Mouse (Mus musculus) MEL (cell line): ENCODE data around the gene Inafm2. TPM values are rescaled to one million over a fixed set of nuclear protein-coding genes. Genes with fewer than 3 reads are reported as not detected.

ENCODE experiments used
- DNase-seq: peaks from one replicate; pipeline ENCODE4 v3.0.0; 2011; ENCODE audit warnings: low read depth, low spot score
- H3K27ac ChIP-seq: 2 replicates; pipeline ENCODE4 v1.5.1; 2012; ENCODE audit warnings: low read depth, mild to moderate bottlenecking, control low read depth, low read length, moderate library complexity; ENCODE audit not compliant: control insufficient read depth
- H3K27me3 ChIP-seq, 2 experiments: fragments of 150-350 bp in 1 of 2; sonication (generic) in 1 of 2; 2 replicates each; pipeline ENCODE4 v1.6.1; 2012; ENCODE audit warnings: low read length in 2 of 2, mild to moderate bottlenecking in 2 of 2, improper control_type of control experiment in 1 of 2, moderate library complexity in 1 of 2; ENCODE audit not compliant: insufficient read depth in 2 of 2, control insufficient read depth in 1 of 2
- H3K36me3 ChIP-seq, 2 experiments: 2 replicates each; pipeline ENCODE4 v1.6.1; 2012 to 2014; ENCODE audit warnings: low read length in 2 of 2, improper control_type of control experiment in 1 of 2, inconsistent platforms in 1 of 2, mild to moderate bottlenecking in 1 of 2; ENCODE audit not compliant: insufficient read depth in 2 of 2, control insufficient read depth in 1 of 2
- H3K4me1 ChIP-seq, 2 experiments: fragments of 150-350 bp in 1 of 2; sonication (generic) in 1 of 2; 2 replicates each; pipeline ENCODE4 v1.6.1; 2012; ENCODE audit warnings: low read length in 2 of 2, improper control_type of control experiment in 1 of 2, mild to moderate bottlenecking in 1 of 2; ENCODE audit not compliant: insufficient read depth in 2 of 2, control insufficient read depth in 1 of 2
- H3K4me3 ChIP-seq, 2 experiments: fragments of 150-350 bp in 1 of 2; sonication (generic) in 1 of 2; 2 replicates each; pipeline ENCODE4 v1.5.1; 2012; ENCODE audit warnings: low read depth in 2 of 2, low read length in 2 of 2, mild to moderate bottlenecking in 2 of 2, moderate library complexity in 2 of 2, control low read depth in 1 of 2, improper control_type of control experiment in 1 of 2; ENCODE audit not compliant: control insufficient read depth in 1 of 2, insufficient read depth in 1 of 2
- H3K79me2 ChIP-seq: 2 replicates; pipeline ENCODE4 v1.6.1; 2012; ENCODE audit warnings: mild to moderate bottlenecking, low read length, moderate library complexity; ENCODE audit not compliant: control insufficient read depth, poor library complexity, insufficient read depth
- H3K9ac ChIP-seq: 2 replicates; pipeline ENCODE4 v1.6.1; 2012; ENCODE audit warnings: low read depth, mild to moderate bottlenecking, control low read depth, low read length, moderate library complexity; ENCODE audit not compliant: control insufficient read depth, poor library complexity, severe bottlenecking
- H3K9me3 ChIP-seq: fragments of 150-350 bp; sonication (generic); replicated peaks from 2 replicates; pipeline ENCODE4 v1.6.1; 2012; ENCODE audit warnings: mild to moderate bottlenecking, low read length, improper control_type of control experiment, moderate library complexity; ENCODE audit not compliant: insufficient read depth
- CHD2 ChIP-seq: IDR thresholded peaks from 2 replicates; pipeline ENCODE4 v1.6.1; 2011; ENCODE audit warnings: low read length, improper control_type of control experiment
- GABPA ChIP-seq: IDR thresholded peaks from 2 replicates; pipeline ENCODE4 v1.6.1; 2012; ENCODE audit warnings: low read depth, mild to moderate bottlenecking, inconsistent platforms, low read length, improper control_type of control experiment, moderate library complexity
- JUND ChIP-seq: IDR thresholded peaks from 2 replicates; pipeline ENCODE4 v1.6.1; 2011; ENCODE audit warnings: low read depth, mild to moderate bottlenecking, improper control_type of control experiment, low read length
- MAFK ChIP-seq: IDR thresholded peaks from 2 replicates; pipeline ENCODE4 v1.6.1; 2011; ENCODE audit warnings: low read depth, mild to moderate bottlenecking, low read length, improper control_type of control experiment, borderline replicate concordance
- MAZ ChIP-seq: IDR thresholded peaks from 2 replicates; pipeline ENCODE4 v1.6.1; 2012; ENCODE audit warnings: low read depth, mild to moderate bottlenecking, inconsistent platforms, low read length, improper control_type of control experiment
- MXI1 ChIP-seq: IDR thresholded peaks from 2 replicates; pipeline ENCODE4 v1.6.1; 2011; ENCODE audit warnings: mild to moderate bottlenecking, low read depth, low read length, improper control_type of control experiment
- POLR2AphosphoS2 ChIP-seq: IDR thresholded peaks from 2 replicates; pipeline ENCODE4 v1.6.1; 2011; ENCODE audit warnings: low read length, improper control_type of control experiment
- POLR2AphosphoS5 ChIP-seq: IDR thresholded peaks from 2 replicates; pipeline ENCODE4 v1.6.1; 2012; ENCODE audit warnings: low read depth, borderline replicate concordance, mild to moderate bottlenecking, inconsistent platforms, low read length, moderate library complexity, mixed read lengths
- RAD21 ChIP-seq: IDR thresholded peaks from 2 replicates; pipeline ENCODE4 v1.6.1; 2011; ENCODE audit warnings: mild to moderate bottlenecking, low read depth, low read length, improper control_type of control experiment
- RCOR1 ChIP-seq: IDR thresholded peaks from 2 replicates; pipeline ENCODE4 v1.6.1; 2012; ENCODE audit warnings: low read depth, mild to moderate bottlenecking, inconsistent platforms, low read length, improper control_type of control experiment
- SIN3A ChIP-seq: IDR thresholded peaks from 2 replicates; pipeline ENCODE4 v1.6.1; 2012; ENCODE audit warnings: low read length, improper control_type of control experiment, inconsistent platforms
- SMC3 ChIP-seq: IDR thresholded peaks from 2 replicates; pipeline ENCODE4 v1.6.1; 2011; ENCODE audit warnings: low read depth, low read length, improper control_type of control experiment
- TAL1 ChIP-seq: IDR thresholded peaks from 2 replicates; pipeline ENCODE4 v1.6.1; 2012; ENCODE audit warnings: mild to moderate bottlenecking, inconsistent platforms, low read length, moderate library complexity, mixed read lengths
- TBP ChIP-seq: IDR thresholded peaks from 2 replicates; pipeline ENCODE4 v1.8.0; 2011; ENCODE audit warnings: low read depth, low read length, improper control_type of control experiment
- UBTF ChIP-seq: IDR thresholded peaks from 2 replicates; pipeline ENCODE4 v1.6.1; 2012; ENCODE audit warnings: low read depth, mild to moderate bottlenecking, inconsistent platforms, low read length, improper control_type of control experiment, moderate library complexity, borderline replicate concordance; ENCODE audit not compliant: insufficient read depth
- USF1 ChIP-seq: IDR thresholded peaks from 2 replicates; pipeline ENCODE4 v1.6.1; 2014; ENCODE audit warnings: low read depth, mild to moderate bottlenecking, inconsistent platforms, low read length, improper control_type of control experiment, moderate library complexity
- USF2 ChIP-seq, 2 experiments: IDR thresholded peaks; 2 replicates each; pipeline ENCODE4 v1.6.1; 2011 to 2012; ENCODE audit warnings: improper control_type of control experiment in 2 of 2, low read length in 2 of 2, borderline replicate concordance in 1 of 2, inconsistent platforms in 1 of 2, low read depth in 1 of 2, mild to moderate bottlenecking in 1 of 2; ENCODE audit not compliant: insufficient read depth in 1 of 2
- ZC3H11A ChIP-seq: IDR thresholded peaks from 2 replicates; pipeline ENCODE4 v1.6.1; 2012; ENCODE audit warnings: low read depth, mild to moderate bottlenecking, inconsistent platforms, low read length, improper control_type of control experiment
- ZKSCAN1 ChIP-seq: IDR thresholded peaks from 2 replicates; pipeline ENCODE4 v1.6.1; 2012; ENCODE audit warnings: low read depth, mild to moderate bottlenecking, inconsistent platforms, low read length, improper control_type of control experiment, moderate library complexity
- ZMIZ1 ChIP-seq: IDR thresholded peaks from 2 replicates; pipeline ENCODE4 v1.6.1; 2012; ENCODE audit warnings: low read depth, mild to moderate bottlenecking, inconsistent platforms, low read length, improper control_type of control experiment, moderate library complexity
- polyA plus RNA-seq, 2 experiments: library from polyadenylated mRNA; stranded (reverse) in 1 of 2; unstranded in 1 of 2; fragments of >175 nt in 1 of 2; fragments of >200 nt in 1 of 2; gene quantifications; 2 replicates each; pipeline versions ENCODE4 v1.2.1 to v1.2.4; 2012; ENCODE audit warnings: low replicate concordance in 2 of 2, low read depth in 1 of 2; ENCODE audit not compliant: insufficient read length in 2 of 2, insufficient read depth in 1 of 2, missing spikeins in 1 of 2
- total RNA-seq: library from RNA; depleted of rRNA; stranded (reverse); fragments of 300-350 nt; gene quantifications from 2 replicates; pipeline ENCODE4 v1.2.3, GENCODE M21; 2012

Gene Inafm2
- total and polyA plus RNA-seq, 3 experiments = 8.6 to 14.5 TPM; not detected in 1

DNA sequence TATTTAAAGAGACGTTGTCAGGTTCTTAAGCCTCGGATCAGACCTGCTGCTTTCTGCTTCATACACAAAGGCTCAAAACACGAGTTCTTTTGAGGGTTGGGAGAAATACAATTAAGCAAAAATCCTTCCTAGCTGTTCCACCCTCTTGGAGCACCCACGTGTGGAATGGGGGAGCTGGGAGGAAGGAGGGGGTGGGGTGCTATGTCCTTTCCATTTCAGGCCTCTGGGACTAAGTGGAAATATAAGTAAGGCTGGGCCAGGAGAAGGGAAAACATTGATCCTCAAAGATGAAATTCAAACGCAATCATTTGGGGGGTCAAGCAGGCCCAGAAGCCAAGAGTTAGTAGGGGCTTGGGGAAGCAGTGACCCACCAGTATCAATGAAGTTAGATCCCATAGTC, 44.4 kb upstream of the Inafm2 start:
- TF ChIP-seq JUND = no peak
- TF ChIP-seq TBP = no peak
- no peak for TF ChIP-seq ZKSCAN1
- TF ChIP-seq CHD2 = no peak
- TF ChIP-seq UBTF = no peak
- no peak for TF ChIP-seq RCOR1
- TF ChIP-seq MAZ = no peak
- TF ChIP-seq SIN3A = no peak
- no peak for TF ChIP-seq USF2 (IDR thresholded peaks at IDR 0.05; ENCODE audit: borderline replicate concordance in 1 of 2, insufficient read depth in 1 of 2, low read depth in 1 of 2, low read length in 2 of 2)
- TF ChIP-seq POLR2AphosphoS5 = no peak
- no peak for TF ChIP-seq RAD21
- TF ChIP-seq SMC3 = no peak
- TF ChIP-seq MAFK = no peak
- TF ChIP-seq ZMIZ1 = no peak
- no peak for TF ChIP-seq MXI1
- no peak for TF ChIP-seq ZC3H11A
- TF ChIP-seq USF1 = no peak

DNA sequence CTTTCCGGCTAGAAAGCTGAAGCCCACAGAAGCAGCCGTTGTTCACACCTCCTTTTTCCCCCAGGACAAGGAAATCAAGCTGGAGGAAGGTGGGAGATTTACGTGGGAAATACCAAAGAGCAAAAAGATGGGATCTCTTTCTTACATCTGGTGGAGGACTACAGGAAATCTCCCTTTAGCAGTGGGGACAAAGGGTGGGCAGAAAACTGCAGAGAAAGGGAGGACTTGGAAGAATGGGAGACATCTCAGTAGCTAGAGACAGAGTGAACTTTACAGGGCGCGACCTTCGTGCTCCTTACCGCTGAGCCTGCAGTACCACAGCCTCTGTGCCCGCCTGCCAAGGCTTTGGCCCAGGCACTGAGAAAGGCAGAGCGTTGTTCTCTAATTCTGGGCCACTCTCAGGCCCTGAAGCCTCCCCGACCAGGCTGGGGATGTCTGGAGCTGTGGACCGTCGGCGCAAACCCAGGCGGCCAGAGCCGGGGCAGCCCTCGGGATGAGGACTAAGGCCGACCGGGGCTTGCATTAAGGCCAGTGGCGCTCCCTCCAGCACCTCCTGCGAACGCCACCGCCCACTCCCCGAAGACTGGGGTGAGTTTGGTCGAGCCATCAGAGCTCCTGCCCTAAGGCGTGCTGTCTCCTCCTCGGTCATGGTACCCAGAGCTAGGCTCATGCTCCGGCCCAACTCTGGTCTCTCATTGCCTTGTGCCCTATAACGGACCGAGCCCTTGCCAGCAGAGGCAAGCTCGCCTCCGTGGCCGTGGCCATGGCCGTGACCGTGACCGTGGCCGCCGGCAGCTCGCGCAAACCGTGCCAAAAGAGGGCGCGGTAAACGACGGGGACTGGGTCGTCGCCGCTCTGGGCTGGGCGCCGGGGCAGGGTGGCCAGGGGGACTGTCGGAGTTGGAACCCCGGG, 43.3 kb upstream of the Inafm2 start:
- Histone ChIP-seq H3K9me3 (no peaks in the 10 kb centered on the region), H3K36me3 (peaks cover 0 to 2% of the 10 kb centered on the region in 2 experiments; a peak in 2 of 4 replicates), H3K4me1 (peaks cover 0 to 14% of the 10 kb centered on the region in 2 experiments; a peak in 2 of 4 replicates), H3K4me3 (peak overlapping the region in 1 of 2 experiments; percentile 56; a peak in 2 of 4 replicates), H3K9ac (peak overlapping the region; percentile 52; the same call in 1 of the 2 replicates), H3K79me2 (no peaks in the 10 kb centered on the region; the same call in 1 of the 2 replicates), H3K27me3 (peaks cover 0 to 7% of the 10 kb centered on the region in 2 experiments; a peak in 1 of 4 replicates), H3K27ac (no peak overlapping the region)
- TF ChIP-seq POLR2AphosphoS2 (no peak), TBP (no peak), SIN3A (no peak), TAL1 (no peak), CHD2 (no peak), GABPA (no peak)
- DNase-seq = no peak

More for the DNA sequence above, 44.4 kb upstream of the Inafm2 start:
- no peak overlapping the region for H3K27ac ChIP-seq
- H3K36me3 ChIP-seq = peaks cover 0 to 2% of the 10 kb centered on the region in 2 experiments; a peak in 1 of 4 replicates
- H3K4me3 ChIP-seq = no peak overlapping the region
- no peak for DNase-seq
- no peaks in the 10 kb centered on the region; the same call in 1 of the 2 replicates for H3K79me2 ChIP-seq
- H3K9ac ChIP-seq = no peak overlapping the region
- H3K27me3 ChIP-seq = peaks cover 0 to 7% of the 10 kb centered on the region in 2 experiments; a peak in 1 of 4 replicates
- peaks cover 0 to 14% of the 10 kb centered on the region in 2 experiments; a peak in 2 of 4 replicates for H3K4me1 ChIP-seq
- H3K9me3 ChIP-seq = no peaks in the 10 kb centered on the region
